Comparison of ENCODE assay signal across 17 mouse cellular contexts in the genomic region with DNA sequence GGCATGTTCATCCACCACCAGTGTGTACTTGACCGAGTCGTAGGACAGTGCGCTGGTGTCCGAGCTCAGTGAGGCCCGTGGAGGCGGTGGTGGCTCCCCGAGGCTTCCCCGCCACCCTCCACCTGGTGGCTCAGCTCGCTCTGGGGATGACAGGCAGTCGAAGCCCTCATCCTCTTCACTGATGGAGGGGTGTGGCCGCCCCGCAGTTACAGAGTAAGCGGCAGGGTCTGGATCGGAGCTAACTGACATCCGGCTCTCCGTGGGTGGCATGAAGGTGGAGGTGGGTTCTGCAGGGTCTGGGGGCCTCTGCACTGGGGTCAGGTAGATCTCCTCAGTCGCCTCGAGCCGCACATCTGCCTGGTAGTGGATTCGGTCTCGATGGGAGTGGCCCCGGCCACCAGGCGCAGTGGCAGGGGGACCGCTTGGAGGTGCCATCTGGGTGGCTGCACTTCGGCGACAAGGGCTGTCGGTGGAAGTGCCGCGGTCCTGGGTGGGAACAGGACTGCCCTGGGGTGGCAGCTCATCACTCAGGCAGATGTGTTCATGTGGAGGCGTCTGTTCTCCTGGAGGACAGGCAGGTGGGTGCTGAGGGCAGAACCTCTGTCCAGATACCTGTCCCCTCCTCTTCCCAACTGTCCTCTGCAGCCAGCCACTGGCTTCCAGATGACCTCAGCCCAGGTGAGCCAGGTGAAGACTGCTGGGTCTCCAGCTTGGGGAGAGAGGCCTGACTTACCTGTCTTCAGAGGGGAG. TPM values are rescaled to one million over a fixed set of nuclear protein-coding genes. Genes with fewer than 3 reads are reported as not detected.
DNase-seq lines count a peak whose midpoint lies in the region; ATAC-seq and TF ChIP-seq lines count a peak whose summit lies in the region.
"Had no signal": no experiment of that assay in that cellular context is flagged by ENCODE, and none has a peak within 500 bp of the region (broad histone marks: within the 10 kb centered on the region; RNA-seq: fewer than 3 reads in every experiment).

No protein-coding gene starts in this region.

- H3K9ac ChIP-seq in midbrain, embryonic 16.5 days (ENCODE audit: low read depth, low read length): no peak overlapping the region
- H3K9ac ChIP-seq in forebrain, embryonic 16.5 days (replicated peaks; ENCODE audit: low read depth, low read length): no peak overlapping the region
- no peak overlapping the region for H3K9ac ChIP-seq in midbrain, embryonic 15.5 days
- H3K9ac ChIP-seq: kidney, embryonic 15.5 days had no signal

- no peak for TF ChIP-seq POLR2A in cerebellum, adult 2 months (IDR thresholded peaks at IDR 0.05; ENCODE audit: borderline replicate concordance, insufficient read depth, low read length)

- no peaks in the 10 kb centered on the region for H3K27me3 ChIP-seq in cerebellum, adult 2 months (ENCODE audit: control insufficient read depth, insufficient read depth, low read length)
- H3K27me3 ChIP-seq in midbrain, embryonic 10.5 days (ENCODE audit: low read depth, poor library complexity, severe bottlenecking): peaks cover 10% of the 10 kb centered on the region
- no peaks in the 10 kb centered on the region for H3K27me3 ChIP-seq in midbrain, embryonic 16.5 days (ENCODE audit: control insufficient read depth, insufficient read depth, low read depth, low read length)
- no peaks in the 10 kb centered on the region for H3K27me3 ChIP-seq in forebrain, embryonic 16.5 days (replicated peaks; ENCODE audit: control insufficient read depth, insufficient read depth, low read length)
- H3K27me3 ChIP-seq in midbrain, embryonic 15.5 days (replicated peaks): no peaks in the 10 kb centered on the region
- H3K27me3 ChIP-seq: kidney, embryonic 15.5 days had no signal

- no peak overlapping the region for H3K4me3 ChIP-seq in cerebellum, adult 2 months (replicated peaks; ENCODE audit: insufficient read depth, low read depth, low read length)
- peak overlapping the region; percentile 66; the same call in 1 of the 2 replicates for H3K4me3 ChIP-seq in midbrain, embryonic 10.5 days
- H3K4me3 ChIP-seq in midbrain, embryonic 16.5 days (ENCODE audit: low read depth, low read length): no peak overlapping the region
- peak overlapping the region; percentile 89 for H3K4me3 ChIP-seq in forebrain, embryonic 16.5 days (replicated peaks; ENCODE audit: low read length)
- H3K4me3 ChIP-seq in midbrain, embryonic 15.5 days: no peak overlapping the region; the same call in 1 of the 2 replicates
- H3K4me3 ChIP-seq: gastrocnemius, adult 2 months had no signal

- H3K9me3 ChIP-seq in midbrain, embryonic 10.5 days (replicated peaks): no peaks in the 10 kb centered on the region
- no peaks in the 10 kb centered on the region for H3K9me3 ChIP-seq in midbrain, embryonic 16.5 days (replicated peaks; ENCODE audit: control insufficient read depth, low read length, poor library complexity, severe bottlenecking)
- H3K9me3 ChIP-seq in forebrain, embryonic 16.5 days (ENCODE audit: control insufficient read depth, low read length): no peaks in the 10 kb centered on the region
- H3K9me3 ChIP-seq in midbrain, embryonic 15.5 days: no peaks in the 10 kb centered on the region
- H3K9me3 ChIP-seq: kidney, embryonic 15.5 days; limb, embryonic 10.5 days had no signal

- no peak for TF ChIP-seq CTCF in cerebellum, adult 2 months (IDR thresholded peaks at IDR 0.05; ENCODE audit: borderline replicate concordance, insufficient read depth, low read depth, low read length)

- H3K4me1 ChIP-seq in cerebellum, adult 2 months (ENCODE audit: control insufficient read depth, insufficient read depth, low read length): peaks cover 69% of the 10 kb centered on the region
- peaks cover 50% of the 10 kb centered on the region for H3K4me1 ChIP-seq in midbrain, embryonic 10.5 days
- H3K4me1 ChIP-seq in midbrain, embryonic 16.5 days (ENCODE audit: control insufficient read depth, insufficient read depth, low read length): peaks cover 31% of the 10 kb centered on the region
- H3K4me1 ChIP-seq in forebrain, embryonic 16.5 days (replicated peaks; ENCODE audit: control insufficient read depth, insufficient read depth, low read length): peaks cover 35% of the 10 kb centered on the region
- H3K4me1 ChIP-seq in midbrain, embryonic 15.5 days: peaks cover 44% of the 10 kb centered on the region

- no peak overlapping the region for H3K4me2 ChIP-seq in midbrain, embryonic 16.5 days (ENCODE audit: low read length)
- no peak overlapping the region; the same call in 1 of the 2 replicates for H3K4me2 ChIP-seq in forebrain, embryonic 16.5 days (ENCODE audit: low read length)
- H3K4me2 ChIP-seq in midbrain, embryonic 15.5 days: peak overlapping the region; percentile 65; the same call in 1 of the 2 replicates
- H3K4me2 ChIP-seq: liver, embryonic 11.5 days had no signal

- no peak for DNase-seq in cerebellum, adult 2 months
- no peak for DNase-seq in cerebellum, postnatal 36 days
- no peak for DNase-seq in midbrain, embryonic 10.5 days (ENCODE audit: low spot score)
- DNase-seq in thymus, postnatal 0 days (ENCODE audit: low spot score): no peak
- DNase-seq: adrenal gland, adult 8-10 months; gastrocnemius, adult 2 months; lung, adult 2 months; lung, postnatal 36 days; right cerebral cortex, postnatal 14 days; thymus, postnatal 4 days had no signal

- 82% methylated on average over 30 of the region's 30 CpGs for WGBS in cerebellum, adult 2 months
- WGBS in midbrain, embryonic 10.5 days: 92% methylated on average over 30 of the region's 30 CpGs
- 94% methylated on average over 30 of the region's 30 CpGs for WGBS in midbrain, embryonic 16.5 days
- 93% methylated on average over 30 of the region's 30 CpGs for WGBS in forebrain, embryonic 16.5 days
- 94% methylated on average over 30 of the region's 30 CpGs for WGBS in midbrain, embryonic 15.5 days

- peak overlapping the region; percentile 81; the same call in 1 of the 2 replicates for H3K27ac ChIP-seq in cerebellum, adult 2 months (ENCODE audit: insufficient read depth, low read length)
- H3K27ac ChIP-seq in midbrain, embryonic 10.5 days (replicated peaks): peak overlapping the region; percentile 93
- no peak overlapping the region for H3K27ac ChIP-seq in midbrain, embryonic 16.5 days (ENCODE audit: low read length)
- H3K27ac ChIP-seq in forebrain, embryonic 16.5 days (ENCODE audit: low read length): no peak overlapping the region
- H3K27ac ChIP-seq in midbrain, embryonic 15.5 days: no peak overlapping the region
- H3K27ac ChIP-seq: kidney, embryonic 15.5 days; limb, embryonic 10.5 days had no signal

- ATAC-seq in midbrain, embryonic 16.5 days: no peak
- no peak for ATAC-seq in forebrain, embryonic 16.5 days
- ATAC-seq in midbrain, embryonic 15.5 days (replicated peaks): no peak
- no peak for ATAC-seq in erythroblast, adult 5-6 weeks (replicated peaks; ENCODE audit: low FRiP score, poor library complexity, severe bottlenecking)

- H3K36me3 ChIP-seq in midbrain, embryonic 10.5 days: peaks cover 62% of the 10 kb centered on the region
- H3K36me3 ChIP-seq in midbrain, embryonic 16.5 days (ENCODE audit: control insufficient read depth, insufficient read depth, low read length): peaks cover 43% of the 10 kb centered on the region
- H3K36me3 ChIP-seq in forebrain, embryonic 16.5 days (ENCODE audit: control insufficient read depth, insufficient read depth): peaks cover 24% of the 10 kb centered on the region
- peaks cover 43% of the 10 kb centered on the region for H3K36me3 ChIP-seq in midbrain, embryonic 15.5 days (replicated peaks)

RNA-seq across cellular contexts. Expression of a gene that starts 4.7 kb away (rescaled TPM):
- polyA plus RNA-seq in cerebellum, adult 2 months (2012; rRNA removed): 6.4 and 6.9 TPM in 2 replicates
- 4.1 and 5.2 TPM in 2 replicates for polyA plus RNA-seq in midbrain, embryonic 10.5 days (2016; fragmentation: Nextera tagmentation; extraction: Ambion mirVana)
- 6.1 and 9.5 TPM in 2 replicates for polyA plus RNA-seq in midbrain, embryonic 16.5 days (2015; fragmentation: Nextera tagmentation; extraction: Ambion mirVana)
- 5.7 and 8.6 TPM in 2 replicates for polyA plus RNA-seq in forebrain, embryonic 16.5 days (2015; fragmentation: Nextera tagmentation; extraction: Ambion mirVana)
- 7.6 and 8.4 TPM in 2 replicates for polyA plus RNA-seq in midbrain, embryonic 15.5 days (2015; fragmentation: Nextera tagmentation; extraction: Ambion mirVana)
- polyA plus RNA-seq in thymus, postnatal 0 days (2015; fragmentation: Nextera tagmentation; extraction: Ambion mirVana): 2.0 and 2.1 TPM in 2 replicates
- total RNA-seq in erythroblast, adult 5-6 weeks (2015; ENCODE audit: low replicate concordance): not detected in 2 replicates
- 0.70 and 4.0 TPM in 2 replicates for total RNA-seq in erythroblast, adult 5-6 weeks (2017; ENCODE audit: low replicate concordance)

RNA-seq across cellular contexts. Expression of a gene that starts 12.3 kb away (rescaled TPM):
- 0.62 and 1.4 TPM in 2 replicates for polyA plus RNA-seq in cerebellum, adult 2 months (2012; rRNA removed)
- polyA plus RNA-seq in midbrain, embryonic 10.5 days (2016; fragmentation: Nextera tagmentation; extraction: Ambion mirVana): 16.2 and 25.6 TPM in 2 replicates
- polyA plus RNA-seq in midbrain, embryonic 16.5 days (2015; fragmentation: Nextera tagmentation; extraction: Ambion mirVana): 1.9 and 2.0 TPM in 2 replicates
- polyA plus RNA-seq in forebrain, embryonic 16.5 days (2015; fragmentation: Nextera tagmentation; extraction: Ambion mirVana): 1.4 and 2.4 TPM in 2 replicates
- 1.5 and 1.9 TPM in 2 replicates for polyA plus RNA-seq in midbrain, embryonic 15.5 days (2015; fragmentation: Nextera tagmentation; extraction: Ambion mirVana)
- polyA plus RNA-seq in thymus, postnatal 0 days (2015; fragmentation: Nextera tagmentation; extraction: Ambion mirVana): 3.4 and 4.0 TPM in 2 replicates
- total RNA-seq in erythroblast, adult 5-6 weeks (2015; ENCODE audit: low replicate concordance): 4.2 TPM in 1 of 2 replicates, not detected in the other
- not detected in 2 replicates for total RNA-seq in erythroblast, adult 5-6 weeks (2017; ENCODE audit: low replicate concordance)

RNA-seq across cellular contexts. Expression of a gene that starts 12.5 kb away (rescaled TPM):
- polyA plus RNA-seq in cerebellum, adult 2 months (2012; rRNA removed): 60.7 and 63.5 TPM in 2 replicates
- polyA plus RNA-seq in midbrain, embryonic 10.5 days (2016; fragmentation: Nextera tagmentation; extraction: Ambion mirVana): 26.1 and 27.1 TPM in 2 replicates
- polyA plus RNA-seq in midbrain, embryonic 16.5 days (2015; fragmentation: Nextera tagmentation; extraction: Ambion mirVana): 39.7 and 40.1 TPM in 2 replicates
- 38.3 and 42.0 TPM in 2 replicates for polyA plus RNA-seq in forebrain, embryonic 16.5 days (2015; fragmentation: Nextera tagmentation; extraction: Ambion mirVana)
- polyA plus RNA-seq in midbrain, embryonic 15.5 days (2015; fragmentation: Nextera tagmentation; extraction: Ambion mirVana): 41.3 and 47.5 TPM in 2 replicates
- 40.8 and 43.9 TPM in 2 replicates for polyA plus RNA-seq in thymus, postnatal 0 days (2015; fragmentation: Nextera tagmentation; extraction: Ambion mirVana)
- total RNA-seq in erythroblast, adult 5-6 weeks (2015; ENCODE audit: low replicate concordance): 0.38 and 2.3 TPM in 2 replicates
- total RNA-seq in erythroblast, adult 5-6 weeks (2017; ENCODE audit: low replicate concordance): 3.7 and 6.6 TPM in 2 replicates

RNA-seq across cellular contexts. Expression of a gene that starts 14.1 kb away (rescaled TPM):
- 349 TPM in 2 replicates for polyA plus RNA-seq in cerebellum, adult 2 months (2012; rRNA removed)
- polyA plus RNA-seq in midbrain, embryonic 10.5 days (2016; fragmentation: Nextera tagmentation; extraction: Ambion mirVana): 58.3 and 70.5 TPM in 2 replicates
- 126 and 129 TPM in 2 replicates for polyA plus RNA-seq in midbrain, embryonic 16.5 days (2015; fragmentation: Nextera tagmentation; extraction: Ambion mirVana)
- 101 TPM in 2 replicates for polyA plus RNA-seq in forebrain, embryonic 16.5 days (2015; fragmentation: Nextera tagmentation; extraction: Ambion mirVana)
- polyA plus RNA-seq in midbrain, embryonic 15.5 days (2015; fragmentation: Nextera tagmentation; extraction: Ambion mirVana): 155 and 165 TPM in 2 replicates
- polyA plus RNA-seq in thymus, postnatal 0 days (2015; fragmentation: Nextera tagmentation; extraction: Ambion mirVana): 6.2 and 6.3 TPM in 2 replicates
- total RNA-seq in erythroblast, adult 5-6 weeks (2015; ENCODE audit: low replicate concordance): not detected in 2 replicates
- total RNA-seq in erythroblast, adult 5-6 weeks (2017; ENCODE audit: low replicate concordance): not detected in 2 replicates

RNA-seq across cellular contexts. Expression of a gene that starts 46.8 kb away (rescaled TPM):
- 79.4 and 81.8 TPM in 2 replicates for polyA plus RNA-seq in cerebellum, adult 2 months (2012; rRNA removed)
- 32.8 and 36.2 TPM in 2 replicates for polyA plus RNA-seq in midbrain, embryonic 10.5 days (2016; fragmentation: Nextera tagmentation; extraction: Ambion mirVana)
- polyA plus RNA-seq in midbrain, embryonic 16.5 days (2015; fragmentation: Nextera tagmentation; extraction: Ambion mirVana): 51.6 and 53.4 TPM in 2 replicates
- polyA plus RNA-seq in forebrain, embryonic 16.5 days (2015; fragmentation: Nextera tagmentation; extraction: Ambion mirVana): 40.1 and 46.8 TPM in 2 replicates
- 47.5 and 49.0 TPM in 2 replicates for polyA plus RNA-seq in midbrain, embryonic 15.5 days (2015; fragmentation: Nextera tagmentation; extraction: Ambion mirVana)
- 10.9 and 13.0 TPM in 2 replicates for polyA plus RNA-seq in thymus, postnatal 0 days (2015; fragmentation: Nextera tagmentation; extraction: Ambion mirVana)
- 0.19 and 0.63 TPM in 2 replicates for total RNA-seq in erythroblast, adult 5-6 weeks (2015; ENCODE audit: low replicate concordance)
- 1.3 and 1.5 TPM in 2 replicates for total RNA-seq in erythroblast, adult 5-6 weeks (2017; ENCODE audit: low replicate concordance)

Comparison
In these comparisons a context has a peak if more than half of its experiments do, and no peak if none do; other contexts are left out.
1. H3K27ac ChIP-seq: peak in cerebellum, adult 2 months (single experiment) and midbrain, embryonic 10.5 days (single experiment); none in midbrain, embryonic 16.5 days (single experiment), forebrain, embryonic 16.5 days (single experiment) and midbrain, embryonic 15.5 days (single experiment).
2. H3K4me3 ChIP-seq: peak in midbrain, embryonic 10.5 days (single experiment) and forebrain, embryonic 16.5 days (single experiment); none in cerebellum, adult 2 months (single experiment), midbrain, embryonic 16.5 days (single experiment) and midbrain, embryonic 15.5 days (single experiment).